Comparison of ENCODE assay signal across 20 mouse cellular contexts in the genomic region with DNA sequence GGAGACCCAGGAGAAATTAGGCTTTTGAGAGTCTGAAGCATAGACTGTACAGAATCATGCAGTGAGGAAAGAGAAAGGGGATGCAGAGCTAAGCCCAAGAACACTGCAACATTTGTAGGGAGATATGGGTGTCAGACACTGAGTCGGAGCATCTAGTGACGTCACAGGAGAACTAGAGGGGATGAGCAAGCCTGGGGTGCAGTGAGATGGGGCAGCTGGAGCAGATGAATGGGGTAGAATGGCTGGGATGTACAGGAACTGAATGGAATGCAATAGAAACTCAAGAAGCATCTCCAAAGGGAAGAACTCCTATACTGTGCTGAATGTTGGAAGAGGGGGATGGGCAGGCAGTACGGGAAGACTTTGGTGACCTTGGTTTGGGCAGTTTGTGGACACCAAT.
"Had no signal": no experiment of that assay in that cellular context is flagged by ENCODE, and none has a peak within 500 bp of the region (broad histone marks: within the 10 kb centered on the region; RNA-seq: fewer than 3 reads in every experiment).

No protein-coding gene starts in this region.

- H3K36me3 ChIP-seq: lung, embryonic 15.5 days; midbrain, embryonic 12.5 days; neural tube, embryonic 13.5 days; neural tube, embryonic 15.5 days had no signal

- ATAC-seq: lung, postnatal 0 days; midbrain, embryonic 16.5 days had no signal

- H3K4me2 ChIP-seq: lung, embryonic 15.5 days; midbrain, embryonic 12.5 days; neural tube, embryonic 13.5 days; neural tube, embryonic 15.5 days had no signal

- H3K27me3 ChIP-seq: lung, embryonic 15.5 days; megakaryocyte, embryonic 14.5 days; midbrain, embryonic 12.5 days; neural tube, embryonic 13.5 days; neural tube, embryonic 15.5 days had no signal

- H3K27ac ChIP-seq: lung, embryonic 15.5 days; macrophage; midbrain, embryonic 12.5 days; neural tube, embryonic 13.5 days; neural tube, embryonic 15.5 days had no signal

- H3K9me3 ChIP-seq: lung, embryonic 15.5 days; midbrain, embryonic 12.5 days; neural tube, embryonic 13.5 days; neural tube, embryonic 15.5 days had no signal

- DNase-seq: lung, adult 2 months; lung, postnatal 14 days; lung, postnatal 36 days; retina, postnatal 1 day; right cerebral cortex, adult 18-20 months; right cerebral cortex, postnatal 25 days; right cerebral cortex, postnatal 4 days; spleen, adult 18-20 months; thymus, adult 18-20 months; thymus, postnatal 14 days; thymus, postnatal 36 days had no signal

- H3K4me3 ChIP-seq: lung, embryonic 15.5 days; megakaryocyte, embryonic 14.5 days; midbrain, embryonic 12.5 days; myocyte; neural tube, embryonic 13.5 days; neural tube, embryonic 15.5 days had no signal

- H3K4me1 ChIP-seq: lung, embryonic 15.5 days; midbrain, embryonic 12.5 days; neural tube, embryonic 15.5 days had no signal

- H3K9ac ChIP-seq: lung, embryonic 15.5 days; midbrain, embryonic 12.5 days; neural tube, embryonic 13.5 days; neural tube, embryonic 15.5 days had no signal
